In the genomic region with DNA sequence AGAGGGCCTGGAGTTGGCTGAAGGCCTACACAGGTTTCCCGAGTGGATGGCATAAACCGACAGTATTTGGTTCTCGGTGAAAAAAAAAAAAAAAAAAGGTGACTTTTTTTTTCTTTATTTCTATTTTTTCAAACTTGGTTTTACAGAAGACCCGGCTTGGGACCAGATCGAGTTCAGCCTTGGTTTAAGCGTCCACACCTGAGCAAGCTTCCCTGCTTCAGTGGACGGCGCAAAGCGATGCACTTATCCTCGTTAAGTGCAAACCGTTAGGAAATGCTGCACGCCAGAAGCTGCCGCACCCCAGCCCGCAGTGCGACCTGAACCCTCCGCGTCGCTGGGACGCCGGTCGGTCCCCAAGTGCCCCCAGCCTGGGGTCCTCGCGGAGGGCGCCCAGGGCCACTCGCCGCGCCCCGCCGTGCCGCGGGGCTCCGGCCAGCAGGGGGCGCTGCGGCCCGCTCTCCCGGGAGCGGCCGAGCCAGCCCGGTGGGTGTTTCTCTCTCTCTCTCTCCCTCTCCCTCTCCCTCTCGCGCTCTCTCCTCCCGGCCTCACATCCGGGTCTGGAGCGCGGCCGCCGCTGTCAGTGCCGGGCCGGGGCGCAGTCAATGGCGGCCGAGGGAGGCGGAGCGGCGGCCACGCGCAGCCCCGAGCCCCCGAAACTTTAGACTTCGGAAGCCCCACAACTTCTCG, we compare ENCODE assay signal across 8 mouse cellular contexts. TPM values are rescaled to one million over a fixed set of nuclear protein-coding genes. Genes with fewer than 3 reads are reported as not detected.
A peak's percentile ranks its signal among the peaks of the same experiment; 100 is the strongest.
DNase-seq lines count a peak whose midpoint lies in the region; ATAC-seq and TF ChIP-seq lines count a peak whose summit lies in the region.

No protein-coding gene starts in this region.

- H3K27ac ChIP-seq in bone marrow macrophage, adult 2 months (ENCODE audit: insufficient read depth, low read depth, low read length) = no peak overlapping the region
- peak overlapping the region; percentile 93 for H3K27ac ChIP-seq in embryonic facial prominence, embryonic 15.5 days (replicated peaks)
- peak overlapping the region; percentile 97 for H3K27ac ChIP-seq in heart, embryonic 10.5 days
- H3K27ac ChIP-seq in kidney, embryonic 14.5 days (ENCODE audit: low read depth, low read length) = peak overlapping the region; percentile 92
- H3K27ac ChIP-seq in limb, embryonic 14.5 days (replicated peaks; ENCODE audit: low read depth, low read length) = peak overlapping the region; percentile 94
- H3K27ac ChIP-seq in midbrain, postnatal 0 days (ENCODE audit: low read depth, low read length) = peak overlapping the region; percentile 94

- peak; percentile 81 for TF ChIP-seq CTCF in bone marrow macrophage, adult 2 months (IDR thresholded peaks at IDR 0.05; ENCODE audit: low read depth, low read length)
- TF ChIP-seq CTCF in midbrain, postnatal 0 days (IDR thresholded peaks at IDR 0.05) = peak; percentile 65

- H3K27me3 ChIP-seq in embryonic facial prominence, embryonic 15.5 days = no peaks in the 10 kb centered on the region
- H3K27me3 ChIP-seq in heart, embryonic 10.5 days (ENCODE audit: insufficient read depth, poor library complexity, severe bottlenecking) = no peaks in the 10 kb centered on the region
- H3K27me3 ChIP-seq in kidney, embryonic 14.5 days (ENCODE audit: control insufficient read depth, insufficient read depth, low read length) = no peaks in the 10 kb centered on the region
- H3K27me3 ChIP-seq in limb, embryonic 14.5 days (ENCODE audit: control insufficient read depth, insufficient read depth, low read length) = no peaks in the 10 kb centered on the region
- no peaks in the 10 kb centered on the region for H3K27me3 ChIP-seq in midbrain, postnatal 0 days (ENCODE audit: insufficient read depth, low read length)

- H3K4me2 ChIP-seq in embryonic facial prominence, embryonic 15.5 days (replicated peaks) = peak overlapping the region; percentile 72
- H3K4me2 ChIP-seq in kidney, embryonic 14.5 days (replicated peaks; ENCODE audit: low read depth, low read length) = peak overlapping the region; percentile 70
- H3K4me2 ChIP-seq in limb, embryonic 14.5 days (replicated peaks; ENCODE audit: low read depth, low read length, severe bottlenecking) = peak overlapping the region; percentile 72
- peak overlapping the region; percentile 60 for H3K4me2 ChIP-seq in midbrain, postnatal 0 days (ENCODE audit: low read depth, low read length, poor library complexity, severe bottlenecking)

- H3K36me3 ChIP-seq in embryonic facial prominence, embryonic 15.5 days = no peaks in the 10 kb centered on the region
- H3K36me3 ChIP-seq in heart, embryonic 10.5 days = no peaks in the 10 kb centered on the region
- H3K36me3 ChIP-seq in kidney, embryonic 14.5 days (ENCODE audit: control insufficient read depth, insufficient read depth, low read length) = no peaks in the 10 kb centered on the region
- H3K36me3 ChIP-seq in limb, embryonic 14.5 days (ENCODE audit: control insufficient read depth, insufficient read depth, low read length) = no peaks in the 10 kb centered on the region
- no peaks in the 10 kb centered on the region for H3K36me3 ChIP-seq in midbrain, postnatal 0 days (ENCODE audit: insufficient read depth, low read length)

- peak overlapping the region; percentile 100 for H3K4me3 ChIP-seq in bone marrow macrophage, adult 2 months (ENCODE audit: insufficient read depth, low read length)
- H3K4me3 ChIP-seq in embryonic facial prominence, embryonic 15.5 days (replicated peaks) = peak overlapping the region; percentile 92
- H3K4me3 ChIP-seq in heart, embryonic 10.5 days = peak overlapping the region; percentile 99
- peak overlapping the region; percentile 84 for H3K4me3 ChIP-seq in kidney, embryonic 14.5 days (ENCODE audit: low read length)
- H3K4me3 ChIP-seq in limb, embryonic 14.5 days (replicated peaks; ENCODE audit: low read length) = peak overlapping the region; percentile 93
- H3K4me3 ChIP-seq in midbrain, postnatal 0 days (ENCODE audit: low read depth, low read length) = peak overlapping the region; percentile 99

- TF ChIP-seq POLR2A in bone marrow macrophage, adult 2 months (IDR thresholded peaks at IDR 0.05; ENCODE audit: borderline replicate concordance, low read depth, low read length) = no peak
- 0 out of 2 replicates have a peak, but pooled peaks have one; percentile 62 for TF ChIP-seq POLR2A in limb, embryonic 14.5 days (IDR thresholded peaks at IDR 0.05; ENCODE audit: borderline replicate concordance, extremely low read depth, insufficient read depth, insufficient read length)

- H3K4me1 ChIP-seq in bone marrow macrophage, adult 2 months (ENCODE audit: control insufficient read depth, insufficient read depth, low read length) = peaks cover 17% of the 10 kb centered on the region
- H3K4me1 ChIP-seq in embryonic facial prominence, embryonic 15.5 days = peaks cover 14% of the 10 kb centered on the region
- H3K4me1 ChIP-seq in heart, embryonic 10.5 days = peaks cover 36% of the 10 kb centered on the region
- H3K4me1 ChIP-seq in kidney, embryonic 14.5 days (ENCODE audit: control insufficient read depth, insufficient read depth, low read length) = peaks cover 18% of the 10 kb centered on the region
- H3K4me1 ChIP-seq in limb, embryonic 14.5 days (ENCODE audit: control insufficient read depth, insufficient read depth, low read length) = peaks cover 22% of the 10 kb centered on the region
- H3K4me1 ChIP-seq in midbrain, postnatal 0 days (ENCODE audit: insufficient read depth, low read length) = peaks cover 16% of the 10 kb centered on the region

- peak overlapping the region; percentile 93 for H3K9ac ChIP-seq in embryonic facial prominence, embryonic 15.5 days
- peak overlapping the region; percentile 92 for H3K9ac ChIP-seq in kidney, embryonic 14.5 days (ENCODE audit: low read depth, low read length)
- peak overlapping the region; percentile 93 for H3K9ac ChIP-seq in limb, embryonic 14.5 days (ENCODE audit: low read depth, low read length, severe bottlenecking)
- peak overlapping the region; percentile 97 for H3K9ac ChIP-seq in midbrain, postnatal 0 days (replicated peaks; ENCODE audit: low read length, poor library complexity, severe bottlenecking)

- peak; percentile 84 to 91 for DNase-seq in B cell, adult 2 months
- peak; percentile 92 for DNase-seq in heart, embryonic 10.5 days (ENCODE audit: low spot score)
- DNase-seq in limb, embryonic 14.5 days (ENCODE audit: low spot score) = peak; percentile 84
- peak; percentile 90 for DNase-seq in midbrain, postnatal 0 days (ENCODE audit: low spot score)
- DNase-seq in spleen, postnatal 10 days (ENCODE audit: low spot score in 2 of 2) = peak; percentile 73 to 83

- H3K9me3 ChIP-seq in embryonic facial prominence, embryonic 15.5 days (replicated peaks) = no peaks in the 10 kb centered on the region
- H3K9me3 ChIP-seq in heart, embryonic 10.5 days = no peaks in the 10 kb centered on the region
- no peaks in the 10 kb centered on the region for H3K9me3 ChIP-seq in kidney, embryonic 14.5 days (ENCODE audit: control insufficient read depth, low read length)
- no peaks in the 10 kb centered on the region for H3K9me3 ChIP-seq in limb, embryonic 14.5 days (ENCODE audit: control insufficient read depth, low read length)
- no peaks in the 10 kb centered on the region for H3K9me3 ChIP-seq in midbrain, postnatal 0 days (ENCODE audit: low read length)

- 2% methylated on average over 53 of the region's 61 CpGs for WGBS in embryonic facial prominence, embryonic 15.5 days
- 3% methylated on average over 46 of the region's 61 CpGs for WGBS in heart, embryonic 10.5 days
- WGBS in kidney, embryonic 14.5 days = 2% methylated on average over 54 of the region's 61 CpGs
- WGBS in limb, embryonic 14.5 days = 2% methylated on average over 49 of the region's 61 CpGs
- WGBS in midbrain, postnatal 0 days = 1% methylated on average over 57 of the region's 61 CpGs

- ATAC-seq in embryonic facial prominence, embryonic 15.5 days (ENCODE audit: insufficient number of reproducible peaks, low FRiP score, low TSS enrichment, low read depth) = peak; percentile 97
- peak; percentile 98 for ATAC-seq in kidney, embryonic 14.5 days (ENCODE audit: low FRiP score, low TSS enrichment)
- peak; percentile 94 for ATAC-seq in limb, embryonic 14.5 days (ENCODE audit: low FRiP score, low read depth)
- peak; percentile 99 for ATAC-seq in midbrain, postnatal 0 days (ENCODE audit: low FRiP score)

RNA-seq across cellular contexts. Expression of gene Reps1, which starts 0.5 kb away (rescaled TPM):
- polyA plus RNA-seq in bone marrow macrophage, adult 2 months (2012; ENCODE audit: insufficient read depth, insufficient read length, missing spikeins) = 23.1 and 27.2 TPM in 2 replicates
- polyA plus RNA-seq in embryonic facial prominence, embryonic 15.5 days (2015; fragmentation: Nextera tagmentation; extraction: Ambion mirVana) = 15.1 and 19.4 TPM in 2 replicates
- polyA plus RNA-seq in heart, embryonic 10.5 days (2016; fragmentation: Nextera tagmentation; extraction: Ambion mirVana) = 10.2 and 10.6 TPM in 2 replicates
- 20.3 and 23.0 TPM in 2 replicates for polyA plus RNA-seq in kidney, embryonic 14.5 days (2014; fragmentation: Nextera tagmentation; extraction: Ambion mirVana)
- 82.3 and 90.0 TPM in 2 replicates for polyA plus RNA-seq in limb, embryonic 14.5 days (2012; rRNA removed)
- 31.8 and 43.6 TPM in 2 replicates for polyA plus RNA-seq in limb, embryonic 14.5 days (2014; fragmentation: Nextera tagmentation; extraction: Ambion mirVana)
- 72.0 and 75.5 TPM in 2 replicates for total RNA-seq in midbrain, postnatal 0 days (2014; rRNA removed)
- polyA plus RNA-seq in midbrain, postnatal 0 days (2015; fragmentation: Nextera tagmentation; extraction: Ambion mirVana) = 16.0 and 22.5 TPM in 2 replicates

RNA-seq across cellular contexts. Expression of gene Abracl, which starts 32.1 kb away (rescaled TPM):
- polyA plus RNA-seq in bone marrow macrophage, adult 2 months (2012; ENCODE audit: insufficient read depth, insufficient read length, missing spikeins) = 107 and 136 TPM in 2 replicates
- polyA plus RNA-seq in embryonic facial prominence, embryonic 15.5 days (2015; fragmentation: Nextera tagmentation; extraction: Ambion mirVana) = 125 and 138 TPM in 2 replicates
- 190 and 216 TPM in 2 replicates for polyA plus RNA-seq in heart, embryonic 10.5 days (2016; fragmentation: Nextera tagmentation; extraction: Ambion mirVana)
- polyA plus RNA-seq in kidney, embryonic 14.5 days (2014; fragmentation: Nextera tagmentation; extraction: Ambion mirVana) = 134 and 179 TPM in 2 replicates
- polyA plus RNA-seq in limb, embryonic 14.5 days (2012; rRNA removed) = 56.5 and 92.6 TPM in 2 replicates
- 147 and 162 TPM in 2 replicates for polyA plus RNA-seq in limb, embryonic 14.5 days (2014; fragmentation: Nextera tagmentation; extraction: Ambion mirVana)
- 9.7 and 19.2 TPM in 2 replicates for total RNA-seq in midbrain, postnatal 0 days (2014; rRNA removed)
- 36.8 and 42.0 TPM in 2 replicates for polyA plus RNA-seq in midbrain, postnatal 0 days (2015; fragmentation: Nextera tagmentation; extraction: Ambion mirVana)
